Mouse (Mus musculus): ENCODE results near the gene Arid4a.

GRCm38 (mm10) chr12:71048561-71048960, 32.8 kb downstream of the Arid4a start:
- TF ChIP-seq CTCF (IDR thresholded peaks at IDR 0.05; ENCODE audit: extremely low read depth, insufficient read depth, low read length), result no peak
- no peak for TF ChIP-seq POLR2A (IDR thresholded peaks at IDR 0.05; ENCODE audit: extremely low read depth, insufficient read depth, low read length)
